Mouse (Mus musculus): ENCODE results near the gene Cldn10. TPM values are rescaled to one million over a fixed set of nuclear protein-coding genes. Genes with fewer than 3 reads are reported as not detected.
"Not testable (repeated sequence)": the region's sequence is repeated elsewhere in the genome, so short reads cannot be mapped to it uniquely, and the experiment has no call there.

Gene Cldn10
- polyA plus RNA-seq (2016; fragmentation: Nextera tagmentation; extraction: Ambion mirVana): 1.3 and 2.5 TPM in 2 replicates

DNA sequence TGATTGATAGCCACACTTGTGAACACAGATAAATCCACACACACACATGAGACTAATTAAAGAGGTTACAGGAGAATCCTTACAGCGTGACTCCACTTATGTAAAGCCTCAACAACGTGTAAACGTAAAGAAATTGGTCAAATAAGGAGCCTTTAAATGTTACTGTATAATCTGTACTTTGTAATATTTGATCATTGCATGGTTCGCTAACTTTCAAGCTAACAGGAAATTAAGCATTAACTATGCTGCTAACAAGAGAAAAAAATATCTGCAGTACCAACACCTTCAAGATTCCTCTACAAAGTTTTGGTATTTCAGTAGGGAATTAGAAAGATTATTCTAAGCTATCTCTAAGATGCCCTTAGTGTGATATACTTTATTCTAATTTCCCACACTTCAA lies at the start of gene Cldn10:
Gene Cldn10 (plus strand): TSS at position 288 of the 400 bp plus-strand sequence.
- Histone ChIP-seq H3K9me3 (replicated peaks) (no peaks in the 10 kb centered on the region), H3K4me1 (0 out of 2 replicates have a peak, but pooled peaks cover 3% of the 10 kb centered on the region), H3K4me3 (no peak within 1 kb of the TSS), H3K9ac (no peak within 1 kb of the TSS), H3K36me3 (no peaks in the 10 kb centered on the region), H3K4me2 (replicated peaks) (no peak within 1 kb of the TSS), H3K27me3 (no peaks in the 10 kb centered on the region), H3K27ac (no peak within 1 kb of the TSS)
- WGBS: 79% methylated on average over 4 of the region's 4 CpGs
- ATAC-seq (ENCODE audit: low FRiP score): no peak

GRCm38 (mm10) chr14:118741780-118742179 lies 45.9 kb upstream of the Cldn10 start:
- Histone ChIP-seq H3K9ac (no peak overlapping the region), H3K27me3 (no peaks in the 10 kb centered on the region; the same call in 1 of the 2 replicates), H3K4me1 (0 out of 2 replicates have a peak, but pooled peaks cover 7% of the 10 kb centered on the region), H3K9me3 (replicated peaks) (peaks cover 7% of the 10 kb centered on the region), H3K4me3 (no peak overlapping the region), H3K27ac (no peak overlapping the region), H3K36me3 (no peaks in the 10 kb centered on the region), H3K4me2 (replicated peaks) (no peak overlapping the region)
- no peak for ATAC-seq (ENCODE audit: low FRiP score)

DNA sequence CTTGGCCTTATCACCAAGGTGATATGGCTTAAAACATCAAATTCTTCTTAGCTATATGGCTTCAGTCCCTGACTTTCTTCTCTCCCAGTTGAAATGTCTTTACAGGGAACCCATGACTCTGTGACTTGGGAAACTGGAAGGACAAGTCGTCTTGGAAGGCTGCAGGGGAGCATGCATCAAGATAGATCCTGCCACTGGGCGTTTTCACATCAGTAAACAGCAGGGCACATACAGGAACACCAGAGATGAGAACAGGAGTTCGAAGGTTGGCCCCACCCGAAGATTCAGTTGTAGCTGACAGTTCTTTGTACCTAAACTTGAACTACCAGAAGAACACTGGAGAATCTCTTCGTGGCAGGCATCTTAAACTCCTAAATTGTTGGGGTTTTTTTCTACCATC lies 44.8 kb upstream of the Cldn10 start:
- no peak overlapping the region for H3K4me3 ChIP-seq
- H3K27ac ChIP-seq: no peak overlapping the region
- H3K9ac ChIP-seq: no peak overlapping the region
- H3K4me1 ChIP-seq: no peaks in the 10 kb centered on the region
- ATAC-seq (ENCODE audit: low FRiP score): no peak
- peaks cover 7% of the 10 kb centered on the region for H3K9me3 ChIP-seq (replicated peaks)
- no peaks in the 10 kb centered on the region; the same call in 1 of the 2 replicates for H3K27me3 ChIP-seq
- H3K36me3 ChIP-seq: no peaks in the 10 kb centered on the region
- H3K4me2 ChIP-seq (replicated peaks): no peak overlapping the region
- 75% methylated on average over 5 of the region's 5 CpGs for WGBS

- WGBS: 94% methylated on average over 2 of the region's 2 CpGs
- no peaks in the 10 kb centered on the region; the same call in 1 of the 2 replicates for H3K27me3 ChIP-seq
Observed at GRCm38 (mm10) chr14:118749068-118749467, 38.6 kb upstream of the Cldn10 start.

GRCm38 (mm10) chr14:118749715-118750114 lies 38.0 kb upstream of the Cldn10 start:
- no peak overlapping the region for H3K4me3 ChIP-seq
- no peaks in the 10 kb centered on the region for H3K36me3 ChIP-seq
- H3K27ac ChIP-seq: no peak overlapping the region
- 34% methylated on average over 4 of the region's 4 CpGs for WGBS
- no peak for ATAC-seq (ENCODE audit: low FRiP score)
- H3K9me3 ChIP-seq (replicated peaks): no peaks in the 10 kb centered on the region
- H3K9ac ChIP-seq: no peak overlapping the region
- H3K27me3 ChIP-seq: no peaks in the 10 kb centered on the region; the same call in 1 of the 2 replicates
- H3K4me2 ChIP-seq (replicated peaks): no peak overlapping the region
- 0 out of 2 replicates have a peak, but pooled peaks cover 6% of the 10 kb centered on the region for H3K4me1 ChIP-seq

More at GRCm38 (mm10) chr14:118749068-118749467, 38.6 kb upstream of the Cldn10 start:
- Histone ChIP-seq H3K9ac (no peak overlapping the region), H3K4me2 (replicated peaks) (no peak overlapping the region), H3K4me3 (no peak overlapping the region), H3K9me3 (replicated peaks) (no peaks in the 10 kb centered on the region), H3K4me1 (0 out of 2 replicates have a peak, but pooled peaks cover 6% of the 10 kb centered on the region), H3K27ac (no peak overlapping the region), H3K36me3 (no peaks in the 10 kb centered on the region)
- no peak for ATAC-seq (ENCODE audit: low FRiP score)

DNA sequence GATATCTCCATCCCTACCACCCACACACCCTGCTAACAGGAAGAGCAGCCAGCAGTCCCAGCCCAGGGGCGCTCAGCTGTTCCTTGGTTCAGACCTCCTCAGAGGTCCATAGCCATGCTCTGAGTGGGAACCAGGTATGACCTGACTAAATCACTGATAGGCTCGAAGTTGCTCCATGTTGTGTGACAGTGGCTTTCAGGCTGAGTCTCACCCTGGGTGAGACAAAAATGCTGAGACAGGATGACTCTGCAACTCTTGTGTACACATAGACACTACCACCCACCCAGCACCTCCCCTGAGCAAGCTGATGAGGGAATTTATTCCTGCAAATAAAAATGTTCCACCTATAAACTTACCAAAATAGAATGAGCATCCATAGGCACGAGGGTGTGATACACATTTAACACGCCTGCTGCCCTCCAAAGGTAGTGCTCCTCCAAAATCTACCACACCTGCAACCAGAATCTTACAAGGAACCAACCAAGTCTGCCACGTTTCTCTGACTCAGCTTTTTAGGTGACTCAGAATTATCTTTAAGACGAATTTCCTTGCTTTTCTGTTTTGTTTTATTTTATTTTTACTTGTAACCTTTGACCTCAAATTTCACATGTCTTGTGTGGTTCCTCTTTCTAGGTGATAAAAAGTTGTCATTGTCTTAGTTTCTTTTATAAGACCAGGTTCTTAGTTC lies 37.1 kb upstream of the Cldn10 start:
- ATAC-seq (ENCODE audit: low FRiP score): 0 out of 2 replicates have a peak, but pooled peaks have one; percentile 32
- H3K27me3 ChIP-seq: no peaks in the 10 kb centered on the region
- H3K4me2 ChIP-seq (replicated peaks): no peak overlapping the region
- WGBS: 83% methylated on average over 6 of the region's 6 CpGs
- H3K4me3 ChIP-seq: no peak overlapping the region
- no peak overlapping the region for H3K9ac ChIP-seq
- no peaks in the 10 kb centered on the region for H3K36me3 ChIP-seq
- 0 out of 2 replicates have a peak, but pooled peaks cover 6% of the 10 kb centered on the region for H3K4me1 ChIP-seq
- no peaks in the 10 kb centered on the region for H3K9me3 ChIP-seq (replicated peaks)
- no peak overlapping the region for H3K27ac ChIP-seq

GRCm38 (mm10) chr14:118751193-118751753 lies 36.4 kb upstream of the Cldn10 start:
- H3K27ac ChIP-seq: no peak overlapping the region
- no peak overlapping the region for H3K9ac ChIP-seq
- ATAC-seq (ENCODE audit: low FRiP score): no peak
- H3K27me3 ChIP-seq: no peaks in the 10 kb centered on the region
- no peak overlapping the region for H3K4me2 ChIP-seq (replicated peaks)
- no peaks in the 10 kb centered on the region for H3K9me3 ChIP-seq (replicated peaks)
- no peak overlapping the region for H3K4me3 ChIP-seq
- H3K36me3 ChIP-seq: no peaks in the 10 kb centered on the region
- 55% methylated on average over 8 of the region's 8 CpGs for WGBS
- H3K4me1 ChIP-seq: 0 out of 2 replicates have a peak, but pooled peaks cover 6% of the 10 kb centered on the region

- Histone ChIP-seq H3K4me2 (replicated peaks) (no peak overlapping the region), H3K9ac (no peak overlapping the region), H3K27me3 (no peaks in the 10 kb centered on the region), H3K9me3 (replicated peaks) (no peaks in the 10 kb centered on the region), H3K36me3 (no peaks in the 10 kb centered on the region), H3K4me3 (no peak overlapping the region), H3K27ac (no peak overlapping the region), H3K4me1 (no peaks in the 10 kb centered on the region)
- 92% methylated on average over 4 of the region's 4 CpGs for WGBS
- no peak for ATAC-seq (ENCODE audit: low FRiP score)
Observed at GRCm38 (mm10) chr14:118756015-118756414, 31.7 kb upstream of the Cldn10 start.

GRCm38 (mm10) chr14:118756566-118756965 lies 31.1 kb upstream of the Cldn10 start:
- no peak overlapping the region for H3K4me3 ChIP-seq
- no peaks in the 10 kb centered on the region for H3K27me3 ChIP-seq
- no peaks in the 10 kb centered on the region for H3K9me3 ChIP-seq (replicated peaks)
- no peak overlapping the region for H3K9ac ChIP-seq
- WGBS: 85% methylated on average over 3 of the region's 3 CpGs
- no peaks in the 10 kb centered on the region for H3K36me3 ChIP-seq
- H3K4me1 ChIP-seq: no peaks in the 10 kb centered on the region
- no peak overlapping the region for H3K27ac ChIP-seq
- ATAC-seq (ENCODE audit: low FRiP score): no peak
- no peak overlapping the region for H3K4me2 ChIP-seq (replicated peaks)

DNA sequence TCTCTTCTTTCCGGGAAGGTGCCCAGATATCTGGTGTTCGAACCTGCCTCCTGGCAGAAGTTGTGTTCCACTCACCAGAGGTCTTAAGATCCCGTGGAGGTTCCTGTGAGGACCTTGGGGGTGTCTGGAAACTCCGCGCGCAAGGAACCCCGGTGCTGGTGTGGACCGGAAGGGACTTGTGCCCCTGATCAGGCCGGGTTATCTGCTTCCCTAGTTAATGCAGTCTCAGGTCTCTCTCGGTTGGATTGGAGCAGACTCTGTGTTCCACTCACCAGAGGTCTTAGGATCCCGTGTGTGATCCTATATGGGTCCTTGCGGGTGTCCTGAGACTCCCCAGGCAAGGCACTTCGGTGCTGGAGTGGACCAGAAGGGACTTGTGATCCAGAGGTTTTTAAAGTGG lies 24.3 kb upstream of the Cldn10 start:
- H3K9me3 ChIP-seq (replicated peaks); H3K4me3 ChIP-seq; H3K27me3 ChIP-seq; H3K4me1 ChIP-seq; H3K4me2 ChIP-seq (replicated peaks); H3K27ac ChIP-seq; H3K9ac ChIP-seq; H3K36me3 ChIP-seq; ATAC-seq (ENCODE audit: low FRiP score): not testable (repeated sequence)
- 97% methylated on average over 13 of the region's 13 CpGs for WGBS

- Histone ChIP-seq H3K36me3 (no peaks in the 10 kb centered on the region), H3K27ac (no peak overlapping the region), H3K9me3 (replicated peaks) (no peaks in the 10 kb centered on the region), H3K4me2 (replicated peaks) (no peak overlapping the region), H3K9ac (no peak overlapping the region), H3K4me3 (no peak overlapping the region), H3K27me3 (peaks cover 8% of the 10 kb centered on the region; the same call in 1 of the 2 replicates), H3K4me1 (no peaks in the 10 kb centered on the region)
- WGBS: 88% methylated on average over 9 of the region's 9 CpGs
- ATAC-seq (ENCODE audit: low FRiP score): no peak
Observed at GRCm38 (mm10) chr14:118763917-118764495, 23.7 kb upstream of the Cldn10 start.

DNA sequence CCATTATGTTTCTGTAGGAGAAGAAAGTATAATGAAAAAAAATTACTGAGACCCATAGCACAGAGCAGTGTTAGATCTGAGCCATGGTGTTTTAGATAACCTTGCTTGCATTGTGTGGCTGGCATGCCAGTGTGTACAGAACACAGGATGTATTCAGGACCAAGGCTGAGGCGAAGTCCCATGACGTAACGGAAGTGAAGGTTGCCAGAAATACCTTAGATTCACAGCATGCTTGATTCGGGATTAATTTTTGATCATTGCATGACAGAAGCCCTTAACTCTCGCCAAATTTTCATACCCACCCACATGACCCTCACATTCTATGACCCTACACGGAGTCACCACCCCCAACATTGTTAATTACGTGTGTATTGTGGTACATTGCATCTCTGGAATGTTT lies 22.4 kb upstream of the Cldn10 start:
- Histone ChIP-seq H3K9ac (no peak overlapping the region), H3K9me3 (replicated peaks) (no peaks in the 10 kb centered on the region), H3K36me3 (no peaks in the 10 kb centered on the region), H3K4me3 (no peak overlapping the region), H3K27ac (no peak overlapping the region), H3K4me1 (no peaks in the 10 kb centered on the region), H3K27me3 (peaks cover 10% of the 10 kb centered on the region; the same call in 1 of the 2 replicates), H3K4me2 (replicated peaks) (no peak overlapping the region)
- WGBS: 81% methylated on average over 7 of the region's 7 CpGs
- ATAC-seq (ENCODE audit: low FRiP score): no peak

All from hindbrain, embryonic 12.5 days (tissue).